Mouse (Mus musculus) naive thymus-derived CD4-positive, alpha-beta T cell, adult 2 months (primary cell): ENCODE results near the gene Trpm4.
"Not testable (repeated sequence)": the region's sequence is repeated elsewhere in the genome, so short reads cannot be mapped to it uniquely, and the experiment has no call there.

Source experiments
- DNase-seq: peaks from one replicate; pipeline ENCODE4 v3.0.0-alpha.2; 2011; ENCODE audit warnings: low read depth

Gene Trpm4

DNA sequence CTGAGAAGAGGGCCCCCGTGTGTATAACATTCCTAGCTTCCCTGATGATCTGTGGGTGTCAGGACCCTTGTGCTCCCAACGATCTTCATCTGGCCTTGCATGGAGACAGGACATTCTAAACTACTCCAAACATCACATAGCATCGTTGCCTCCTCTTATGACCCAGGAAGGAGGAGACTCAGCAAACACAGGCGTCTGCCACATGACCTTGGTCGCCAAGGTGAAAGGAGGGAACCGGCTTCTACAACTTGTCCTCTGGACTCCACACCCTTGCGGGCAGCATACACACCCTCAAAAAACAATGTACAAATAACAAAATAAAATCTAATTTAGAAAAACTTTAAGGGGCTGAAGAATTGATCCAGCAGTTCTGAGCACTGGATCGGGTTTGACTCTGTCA, 21.6 kb downstream of the Trpm4 start:
- no peak for DNase-seq

DNA sequence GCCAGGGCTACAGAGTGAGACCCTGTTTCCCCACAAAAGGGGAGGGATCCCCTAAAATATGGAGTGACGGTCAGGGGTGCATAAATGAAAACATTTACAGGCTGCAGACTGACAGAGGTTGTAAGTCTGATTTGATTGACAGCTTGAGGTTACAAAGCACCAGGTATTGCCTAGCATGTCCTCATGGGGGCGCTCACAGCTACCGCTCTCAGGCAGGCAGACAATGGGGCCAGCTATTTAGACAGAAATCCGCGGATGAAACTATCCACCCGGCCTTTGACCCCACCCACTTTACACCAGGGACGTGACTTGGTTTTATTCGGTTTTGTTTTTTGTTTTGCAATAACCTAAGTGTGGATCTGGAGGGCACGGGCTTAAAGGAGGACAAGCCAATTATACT, 24.1 kb downstream of the Trpm4 start:
- peak; percentile 78 for DNase-seq

DNA sequence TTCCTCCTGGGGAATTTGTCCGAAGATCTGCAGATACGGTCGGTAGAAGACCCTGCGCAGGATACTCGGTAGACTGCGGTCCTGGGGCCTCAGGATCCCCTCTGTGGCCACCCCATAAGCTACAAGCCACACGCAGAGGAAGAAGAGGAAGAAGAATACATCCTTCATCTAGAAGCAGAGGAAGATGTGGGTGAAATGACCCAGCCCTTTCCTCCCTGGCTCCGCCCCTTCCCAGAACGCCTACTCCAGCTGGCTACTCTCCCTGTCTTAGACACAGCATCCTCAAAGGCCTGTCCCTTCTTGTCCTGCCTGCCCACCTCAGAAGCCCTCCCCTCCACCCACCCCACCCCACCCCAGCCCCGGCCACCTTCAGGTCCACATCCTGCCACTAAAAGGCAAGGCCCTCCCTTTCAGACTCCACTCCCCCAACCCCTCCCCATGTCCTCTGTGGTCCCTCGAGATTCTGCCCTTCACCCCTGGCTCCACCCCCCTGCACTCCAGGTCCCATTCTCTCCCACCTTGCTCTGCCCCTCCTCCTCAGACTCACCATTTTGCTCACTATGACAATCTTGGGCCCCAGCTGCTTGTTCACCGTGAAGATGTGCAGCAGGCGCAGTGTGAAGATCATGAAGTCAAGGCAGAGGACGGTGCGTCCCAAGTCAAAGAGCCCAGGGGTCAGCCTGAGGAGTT, 24.9 kb downstream of the Trpm4 start:
- no peak for DNase-seq

DNA sequence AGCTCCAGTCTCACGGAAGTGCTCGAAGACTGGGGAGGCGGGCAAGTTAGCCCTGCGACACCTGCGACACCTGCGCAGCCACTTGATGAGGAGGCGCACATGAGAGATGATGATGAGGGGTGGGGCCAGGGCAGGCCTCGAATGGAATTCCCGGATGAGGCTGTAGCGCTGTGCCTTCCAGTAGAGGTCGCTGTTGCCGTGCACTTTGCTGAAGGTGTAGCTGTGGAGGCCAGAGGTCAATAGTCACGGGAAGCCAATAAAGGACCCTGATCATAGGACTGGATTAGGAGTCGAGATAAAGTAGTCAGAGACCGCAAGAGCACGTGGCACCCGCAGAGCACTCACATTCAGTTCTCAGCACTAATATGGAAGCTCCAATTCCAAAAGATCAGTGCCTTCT, 28.3 kb downstream of the Trpm4 start:
- DNase-seq = peak; percentile 74

DNA sequence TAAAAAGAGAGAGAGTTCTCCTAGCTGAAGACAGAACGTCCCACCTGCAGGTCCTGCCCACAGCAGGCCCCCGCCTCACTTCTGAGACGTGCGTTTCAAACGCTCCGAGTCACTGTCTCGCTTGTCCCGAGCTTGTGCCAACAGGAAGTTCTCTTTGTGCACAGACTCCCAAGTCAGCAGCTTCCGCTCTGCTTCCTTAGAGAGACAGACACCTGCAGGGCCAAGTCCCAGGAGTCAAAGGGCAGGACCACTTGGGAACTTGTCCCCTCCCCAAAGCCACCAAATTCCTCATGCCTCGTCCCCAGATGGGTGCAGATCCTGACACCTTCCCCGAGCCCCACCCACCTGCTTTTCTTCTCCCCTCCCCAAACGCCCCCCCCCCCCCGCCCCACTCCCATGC, 28.7 kb downstream of the Trpm4 start:
- no peak for DNase-seq

DNA sequence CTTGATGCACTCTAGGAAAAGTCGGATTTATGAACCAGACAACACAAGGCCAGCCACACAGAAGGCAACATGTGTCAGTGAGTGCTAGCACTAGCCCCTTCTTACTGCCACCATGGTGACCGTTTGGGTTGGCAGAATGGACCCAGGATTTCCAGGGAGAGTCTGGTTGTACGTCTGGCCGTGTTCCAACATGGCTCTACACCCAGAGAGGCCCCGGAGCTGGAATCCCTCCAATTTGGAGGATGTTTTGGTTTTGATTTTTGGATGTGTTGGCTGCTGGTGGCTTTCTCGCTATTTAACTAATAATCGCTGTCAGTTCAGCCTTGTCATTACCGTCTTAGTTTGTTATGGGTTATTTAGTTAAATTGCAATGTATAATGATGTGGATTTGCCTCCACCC, 31.0 kb downstream of the Trpm4 start:
- no peak for DNase-seq

DNA sequence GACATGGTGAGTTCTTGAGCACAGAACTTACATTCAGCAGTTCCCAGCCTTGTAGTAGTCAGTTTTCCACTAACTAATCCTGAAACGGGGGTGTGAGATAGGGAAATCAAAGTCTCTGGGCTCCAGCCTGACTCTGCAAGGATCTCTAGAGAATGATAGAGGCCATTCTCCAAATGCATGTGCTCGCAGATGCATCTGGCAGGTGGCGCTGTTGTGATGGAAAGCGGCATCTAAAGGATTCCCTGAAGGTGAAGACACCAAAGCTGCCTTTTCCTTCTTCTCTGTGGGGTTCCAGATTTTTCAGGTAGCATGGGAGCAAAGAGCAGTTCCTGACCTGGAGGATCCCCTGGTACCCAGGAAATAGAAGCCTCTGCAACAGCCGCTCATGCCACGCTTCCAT, 33.3 kb downstream of the Trpm4 start:
- DNase-seq = peak; percentile 65

DNA sequence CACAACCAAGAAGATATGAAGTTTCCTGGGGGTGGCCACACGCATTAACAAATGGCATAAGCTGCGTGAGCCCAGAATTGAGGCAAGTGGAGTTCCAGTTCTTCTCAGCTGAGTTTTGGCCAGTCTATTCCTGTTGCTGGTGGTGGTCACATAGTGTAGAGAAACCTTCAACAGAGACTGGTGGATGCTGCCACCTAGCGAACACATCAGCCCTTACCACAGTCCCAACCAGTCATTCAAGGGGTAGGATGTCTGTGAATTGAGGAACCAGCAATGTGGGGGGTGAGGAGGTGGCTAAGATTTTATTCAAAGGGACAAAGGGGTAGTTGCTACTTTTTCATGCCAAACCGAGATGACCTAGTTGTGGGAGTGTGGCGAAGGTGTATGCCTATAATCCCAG, 33.8 kb downstream of the Trpm4 start:
- DNase-seq = peak; percentile 76

DNA sequence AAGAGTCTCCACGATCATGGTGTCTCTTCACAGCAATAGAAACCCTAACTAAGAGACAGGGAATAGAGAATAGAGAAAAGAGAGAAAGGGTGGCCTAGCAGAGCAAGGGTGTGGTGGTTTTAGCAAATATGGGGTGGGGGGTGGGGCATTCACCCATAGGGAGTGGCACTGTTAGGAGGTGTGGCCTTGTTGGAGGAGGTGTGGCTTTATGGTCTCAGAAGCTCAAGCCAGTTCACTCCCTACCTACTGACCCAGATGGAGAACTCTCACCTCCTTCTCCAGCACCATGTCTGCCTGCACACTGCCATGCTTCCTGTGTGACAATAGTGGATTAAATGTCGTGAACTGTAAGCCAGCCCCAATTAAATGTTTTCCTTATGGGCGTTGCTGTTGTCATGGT, 36.0 kb downstream of the Trpm4 start:
- no peak for DNase-seq

DNA sequence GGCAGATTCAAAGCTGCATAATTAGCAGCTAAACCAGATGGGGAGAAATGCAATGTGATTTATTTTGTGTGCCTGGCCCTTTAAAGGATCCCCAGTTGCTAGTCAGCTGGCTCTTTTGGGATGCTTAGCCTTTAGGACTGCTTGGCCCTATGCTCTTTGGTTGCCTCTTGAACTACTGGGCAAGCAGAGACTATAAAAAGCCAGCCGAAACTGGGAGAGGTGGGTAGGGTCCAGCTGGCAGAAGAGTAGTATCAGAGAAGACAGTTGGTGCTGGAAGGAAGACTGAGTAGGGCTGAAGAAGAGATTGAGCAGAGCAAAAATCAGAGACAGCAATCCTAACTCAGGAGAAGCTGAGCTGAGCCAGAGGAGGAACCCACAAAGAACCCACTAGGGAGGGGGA, 37.0 kb downstream of the Trpm4 start:
- DNase-seq = no peak

DNA sequence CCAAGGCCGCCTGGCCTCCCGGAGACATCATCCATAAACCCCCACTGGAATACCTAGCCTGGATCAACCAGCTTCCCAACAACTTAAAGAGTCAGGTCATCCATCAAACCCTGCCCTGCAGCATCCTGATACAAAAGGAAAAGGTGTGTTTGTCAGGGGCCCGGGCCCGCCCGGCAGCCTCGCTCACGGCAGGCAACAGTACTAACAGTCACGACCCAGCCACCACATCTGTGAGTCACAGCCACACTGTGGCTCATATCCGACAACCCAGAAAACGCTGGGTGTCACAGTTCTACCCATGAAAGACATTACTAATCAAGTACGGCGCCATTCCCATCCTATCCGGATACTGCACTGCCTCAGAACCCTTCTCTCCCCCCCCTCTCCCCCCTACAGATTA, 47.1 kb downstream of the Trpm4 start:
- no peak for DNase-seq

DNA sequence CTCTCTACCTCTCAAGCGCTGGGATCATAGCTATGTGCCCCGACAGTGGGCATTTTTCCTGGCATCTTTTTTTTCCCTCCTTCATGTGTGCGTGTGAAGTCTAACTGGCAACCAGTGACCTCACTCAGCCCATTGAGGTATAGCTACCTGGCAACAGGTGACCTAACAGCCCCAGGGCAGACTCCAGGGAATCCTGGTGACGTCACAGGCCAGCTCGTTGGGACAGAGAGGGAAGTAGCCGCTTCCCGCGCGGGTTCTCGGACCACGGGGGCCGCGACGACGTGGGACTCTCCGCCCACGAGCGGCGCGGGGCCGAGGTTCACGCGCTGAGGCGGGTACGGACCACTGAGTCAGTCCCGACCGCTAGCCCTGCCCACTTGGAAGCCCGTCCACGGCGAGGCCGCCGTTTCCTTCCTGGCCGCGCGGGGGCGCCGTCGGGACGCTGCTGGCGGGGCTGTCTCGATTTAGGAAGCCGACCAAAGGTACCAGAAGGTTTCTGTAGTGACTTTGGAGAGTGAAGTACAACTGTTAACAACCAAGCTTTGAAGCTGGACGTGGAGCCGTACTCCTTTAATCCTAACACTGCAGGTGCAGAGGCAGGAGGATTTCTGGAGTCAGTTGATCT, 56.3 kb downstream of the Trpm4 start, which contains the start of gene Slc6a21:
Gene Slc6a21 (plus strand): TSS at position 378 of the 625 bp plus-strand sequence.
- peak; percentile 85 for DNase-seq

DNA sequence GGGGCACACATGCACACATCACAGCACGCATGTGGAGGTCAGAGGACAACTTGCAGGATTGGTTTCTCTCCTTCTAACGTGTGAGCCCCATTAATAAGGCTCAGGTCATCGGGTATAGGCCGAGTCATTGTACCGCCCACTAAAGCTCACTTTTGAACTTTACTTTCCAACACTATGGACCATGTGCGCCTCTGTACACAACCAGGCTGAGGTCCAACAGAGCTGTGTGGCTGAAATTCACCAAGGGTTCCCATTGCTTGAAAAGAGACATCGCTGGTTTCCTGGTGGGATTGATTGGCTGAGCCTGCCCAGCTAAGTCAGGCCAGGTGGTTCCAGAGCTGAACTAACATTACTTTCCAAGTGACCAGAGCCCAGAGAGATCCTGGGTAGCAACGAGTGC, 59.9 kb downstream of the Trpm4 start:
- DNase-seq = no peak

DNA sequence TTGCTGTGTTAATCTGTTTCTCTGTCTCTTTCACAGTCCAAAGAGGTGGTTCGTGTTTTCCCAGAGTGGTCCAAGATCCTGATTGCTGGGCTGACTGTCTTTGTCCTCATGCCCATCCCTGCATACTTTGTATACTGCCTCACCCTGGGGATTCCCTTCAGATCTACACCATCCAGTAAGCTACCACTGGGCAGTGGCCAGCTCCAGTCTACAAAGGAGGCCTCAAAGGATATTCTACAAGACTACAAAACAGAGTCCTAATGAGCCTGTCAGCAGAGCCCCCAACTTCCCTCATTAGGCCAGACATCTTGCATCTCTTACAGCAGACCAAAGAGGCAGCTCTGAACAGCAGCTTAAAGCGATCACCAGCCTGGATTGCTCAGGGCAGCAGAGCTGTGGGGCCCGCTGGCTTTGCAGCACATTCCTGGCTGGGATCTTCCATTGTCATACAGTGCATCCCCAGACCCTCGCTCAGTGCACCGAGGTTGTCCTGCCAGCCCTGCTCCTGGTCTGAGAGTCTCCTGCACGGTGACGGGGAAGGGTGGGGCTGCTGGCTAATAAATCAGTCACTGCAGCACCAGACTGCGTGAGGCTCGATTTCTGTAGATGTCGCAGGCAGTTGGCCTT, 60.7 kb downstream of the Trpm4 start:
- DNase-seq = no peak

DNA sequence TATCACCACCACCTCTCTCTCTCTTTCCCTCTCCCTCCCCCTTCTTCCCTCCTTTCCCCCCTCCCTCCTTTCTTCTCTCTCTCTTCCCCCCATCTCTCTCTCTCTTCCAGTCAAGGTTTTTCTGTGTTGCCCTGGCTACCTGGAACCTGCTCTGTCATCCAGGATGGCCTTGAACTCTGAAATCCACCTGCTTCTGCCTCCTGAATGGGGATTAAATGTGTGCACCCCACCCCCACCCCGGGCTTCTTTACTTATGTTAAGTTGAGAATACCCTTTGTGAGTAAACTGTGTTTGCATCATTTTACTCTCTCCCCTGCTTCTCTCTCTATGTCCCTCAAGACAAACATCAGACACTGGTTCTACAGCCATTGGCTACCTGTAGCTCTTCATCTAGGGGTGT, 68.1 kb downstream of the Trpm4 start:
- no peak for DNase-seq

DNA sequence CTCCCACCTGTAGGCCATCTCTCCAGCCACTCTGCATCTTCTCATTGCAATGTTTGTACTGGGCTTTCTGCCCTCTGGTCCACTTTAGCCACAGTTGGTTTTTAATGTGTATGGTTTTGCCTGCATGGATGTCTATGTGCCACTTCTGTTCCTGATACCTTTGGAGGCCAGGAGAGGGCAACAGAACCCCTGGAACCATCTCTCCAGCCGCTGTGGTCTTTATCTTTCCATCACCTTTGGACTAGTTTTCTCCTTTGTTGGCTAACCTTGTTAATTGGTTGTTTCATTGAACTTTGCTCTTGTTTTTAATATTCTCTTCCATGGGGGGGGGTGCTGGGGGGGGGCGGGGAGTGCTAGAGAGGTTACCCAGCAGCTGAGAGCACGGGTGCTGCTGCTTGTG, 69.2 kb downstream of the Trpm4 start:
- DNase-seq = no peak

DNA sequence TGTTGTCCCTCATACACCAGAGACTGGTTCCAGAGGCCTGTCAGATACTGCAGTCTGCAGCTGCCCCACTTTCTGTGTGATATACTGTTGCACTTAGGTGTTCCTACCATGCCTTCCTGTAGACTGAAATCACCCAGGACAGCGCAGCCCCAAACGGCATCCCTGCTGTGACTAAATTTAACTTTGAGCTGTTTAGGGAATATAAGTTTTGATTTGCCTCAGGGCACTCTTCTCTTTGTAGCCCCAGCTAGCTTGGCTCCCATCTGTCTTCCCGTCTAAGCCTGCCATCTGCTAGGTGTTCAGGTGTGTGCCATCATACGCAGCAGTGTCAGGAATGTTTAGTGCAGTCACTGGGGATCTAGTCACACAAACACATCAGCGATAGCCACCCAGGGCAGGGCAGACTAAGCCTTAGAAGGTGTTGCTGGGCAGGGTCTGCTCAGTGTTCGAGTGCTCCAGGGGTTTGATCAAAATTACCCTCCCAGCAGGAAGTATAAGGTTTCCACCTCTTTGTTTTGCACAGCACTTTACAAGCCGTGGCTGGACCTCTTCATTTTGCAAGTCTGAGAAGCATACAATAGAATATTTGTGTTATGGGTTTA, 70.5 kb downstream of the Trpm4 start:
- no peak for DNase-seq

DNA sequence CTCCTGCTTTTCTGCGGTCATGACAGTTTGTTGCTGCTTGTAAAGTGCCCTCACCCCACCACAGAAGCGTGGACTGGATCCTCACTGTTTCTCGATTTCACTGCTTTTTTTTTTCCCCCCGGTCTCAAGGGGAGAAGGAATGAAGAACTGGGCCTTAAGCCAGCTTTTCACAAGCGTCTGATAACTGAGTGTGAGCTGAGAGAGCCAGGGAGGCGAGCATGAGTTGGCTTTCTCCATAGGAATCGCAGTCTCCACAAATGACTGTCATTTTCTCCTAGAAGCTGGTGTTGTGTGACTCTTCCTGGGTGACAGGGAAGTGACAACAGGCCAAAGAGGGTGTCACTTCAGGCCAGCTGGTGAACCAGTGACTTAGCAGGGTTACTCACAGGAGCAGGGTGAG, 71.3 kb downstream of the Trpm4 start:
- DNase-seq = no peak

DNA sequence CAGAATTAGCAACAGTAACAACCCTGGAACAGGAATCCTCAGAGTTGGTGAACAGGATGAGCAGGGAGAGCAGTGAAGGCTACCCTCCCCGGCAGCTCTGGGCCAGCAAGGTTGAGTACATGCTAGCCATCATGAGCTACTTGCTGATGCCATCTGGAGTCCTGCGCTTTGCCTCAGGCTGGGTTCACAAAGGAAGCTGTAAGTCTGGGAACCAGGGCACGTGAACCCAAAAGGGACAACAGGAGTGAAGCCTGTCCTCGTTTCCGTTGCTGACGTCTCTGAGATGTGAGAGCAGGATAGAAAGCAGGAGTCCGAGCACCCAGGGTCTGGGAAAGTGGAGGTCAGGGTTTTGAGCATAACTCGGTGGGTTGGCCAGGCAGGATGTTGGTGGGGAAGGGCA, 74.3 kb downstream of the Trpm4 start:
- DNase-seq = no peak

DNA sequence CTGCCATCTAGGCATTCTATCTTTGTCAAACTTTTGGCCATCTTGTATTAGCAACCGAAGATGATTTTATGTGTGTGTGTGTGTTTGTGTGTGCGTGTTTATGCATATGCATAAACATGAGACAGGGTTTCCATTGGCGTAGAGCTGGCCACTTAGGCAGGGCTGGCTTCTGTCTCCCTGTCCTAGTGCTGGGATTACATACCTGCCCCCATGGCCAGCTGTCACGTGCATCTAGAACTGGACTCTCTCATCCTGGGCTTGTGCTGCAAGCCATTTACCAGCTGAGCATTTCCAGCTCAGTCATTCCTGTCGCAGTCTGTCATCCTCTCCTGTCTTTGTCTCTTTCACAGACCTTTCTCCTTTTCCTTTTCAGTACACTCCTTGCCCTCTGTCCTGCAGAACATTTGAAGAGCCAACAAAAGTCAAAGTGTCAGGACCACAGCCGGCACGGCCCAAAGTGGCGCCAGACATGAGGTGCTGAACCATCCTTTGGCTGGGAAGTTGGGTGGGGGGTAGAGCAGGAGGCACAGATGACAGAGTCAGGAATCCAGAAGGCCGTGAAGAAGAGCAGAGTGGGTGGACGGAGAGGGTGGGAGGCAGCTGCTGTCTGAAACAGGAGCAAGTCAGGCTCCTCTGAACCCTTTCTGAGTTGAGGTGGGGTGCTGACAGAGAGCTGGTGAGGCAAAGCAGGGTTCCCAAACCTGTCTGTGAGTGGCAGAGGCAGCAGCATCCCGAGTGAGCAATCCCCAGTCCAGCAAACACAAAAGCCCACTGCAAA, 76.3 kb downstream of the Trpm4 start:
- DNase-seq = no peak

DNA sequence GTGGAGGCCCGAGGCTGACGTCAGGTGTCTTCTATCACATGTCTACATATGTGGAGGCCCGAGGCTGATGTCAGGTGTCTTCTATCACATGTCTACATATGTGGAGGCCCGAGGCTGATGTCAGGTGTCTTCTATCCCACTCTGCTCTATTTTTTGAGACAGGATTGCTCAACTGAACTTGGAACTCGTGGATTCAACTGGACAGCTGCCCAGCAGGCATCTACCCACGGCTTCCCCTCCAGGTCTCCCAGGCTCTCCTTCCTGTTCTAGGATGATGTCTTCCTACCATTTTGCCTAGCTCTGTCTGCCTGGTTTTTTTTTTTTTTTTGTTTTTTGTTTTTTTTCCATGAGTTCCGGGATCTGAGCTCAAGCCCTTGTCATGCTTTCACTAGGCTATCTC, 77.8 kb downstream of the Trpm4 start:
- DNase-seq = not testable (repeated sequence)

DNA sequence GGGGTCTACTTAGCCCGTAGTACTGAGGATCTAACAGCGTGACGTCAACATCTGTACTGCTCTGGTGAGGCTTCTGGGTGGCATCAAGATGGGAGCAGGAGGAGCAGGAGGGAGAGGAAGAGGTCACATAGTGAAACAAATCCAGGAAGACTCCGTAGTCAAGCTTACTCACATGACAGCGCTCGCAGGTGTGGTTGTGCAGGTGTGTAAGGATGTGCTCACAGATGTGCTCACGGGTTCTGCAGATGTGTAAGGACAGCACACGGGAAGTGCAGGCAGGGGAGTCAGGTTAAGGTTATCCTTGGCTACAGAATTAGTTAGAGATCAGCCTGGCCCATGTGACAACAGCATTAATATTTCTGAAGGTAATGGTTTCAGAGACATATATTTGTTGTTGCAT, 79.8 kb downstream of the Trpm4 start:
- DNase-seq = no peak
